Mouse (Mus musculus): ENCODE measurements around the gene Syt5. TPM values are rescaled to one million over a fixed set of nuclear protein-coding genes. Genes with fewer than 3 reads are reported as not detected.
A peak's percentile ranks its signal among the peaks of the same experiment; 100 is the strongest.

Gene Syt5
- polyA plus RNA-seq, 1 experiment from 2014 or later: 164 TPM

- ATAC-seq (replicated peaks): no peak
- no peak overlapping the region for H3K4me2 ChIP-seq (replicated peaks)
- H3K27me3 ChIP-seq: no peaks in the 10 kb centered on the region
- H3K36me3 ChIP-seq: no peaks in the 10 kb centered on the region
- no peak overlapping the region for H3K9ac ChIP-seq (replicated peaks)
- 68% methylated on average over 11 of the region's 11 CpGs for WGBS
- H3K27ac ChIP-seq (replicated peaks): no peak overlapping the region
- no peaks in the 10 kb centered on the region for H3K9me3 ChIP-seq
- no peak overlapping the region for H3K4me3 ChIP-seq
- H3K4me1 ChIP-seq: peaks cover 18% of the 10 kb centered on the region
Measured at GRCm38 (mm10) chr7:4504646-4505435, 42.5 kb downstream of the Syt5 start.

DNA sequence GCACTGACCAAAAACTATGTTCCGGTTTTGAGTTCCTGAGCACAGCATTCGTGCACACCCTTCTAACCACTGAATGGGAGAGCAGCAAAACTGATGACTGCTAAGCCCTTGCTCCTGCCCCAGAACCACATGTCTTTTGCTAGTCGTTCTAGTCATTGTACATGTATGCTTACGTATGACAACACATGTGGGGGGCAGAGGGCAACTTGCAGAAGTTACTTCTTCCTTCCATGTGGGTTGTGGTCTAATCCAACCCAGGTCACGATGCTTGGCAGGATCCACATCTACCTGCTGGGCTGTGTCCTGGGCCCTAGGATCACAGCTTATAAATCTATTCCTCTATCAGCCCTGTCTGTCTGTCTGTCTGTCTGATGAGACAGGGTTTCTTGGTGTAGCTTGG is 43.5 kb downstream of the Syt5 start:
- Histone ChIP-seq H3K27me3 (no peaks in the 10 kb centered on the region), H3K36me3 (no peaks in the 10 kb centered on the region), H3K9me3 (no peaks in the 10 kb centered on the region), H3K4me1 (peaks cover 26% of the 10 kb centered on the region), H3K27ac (replicated peaks) (no peak overlapping the region), H3K4me3 (no peak overlapping the region), H3K9ac (replicated peaks) (no peak overlapping the region), H3K4me2 (replicated peaks) (no peak overlapping the region)
- no peak for ATAC-seq (replicated peaks)
- WGBS: 86% methylated on average over 5 of the region's 5 CpGs

- no peak overlapping the region for H3K4me3 ChIP-seq
- ATAC-seq (replicated peaks): no peak
- 81% methylated on average over 4 of the region's 4 CpGs for WGBS
- peaks cover 33% of the 10 kb centered on the region for H3K4me1 ChIP-seq
- H3K4me2 ChIP-seq (replicated peaks): no peak overlapping the region
- H3K27ac ChIP-seq (replicated peaks): no peak overlapping the region
- no peaks in the 10 kb centered on the region for H3K9me3 ChIP-seq
- H3K9ac ChIP-seq (replicated peaks): no peak overlapping the region
- H3K27me3 ChIP-seq: no peaks in the 10 kb centered on the region
- no peaks in the 10 kb centered on the region for H3K36me3 ChIP-seq
Measured at GRCm38 (mm10) chr7:4503100-4503499, 44.2 kb downstream of the Syt5 start.

DNA sequence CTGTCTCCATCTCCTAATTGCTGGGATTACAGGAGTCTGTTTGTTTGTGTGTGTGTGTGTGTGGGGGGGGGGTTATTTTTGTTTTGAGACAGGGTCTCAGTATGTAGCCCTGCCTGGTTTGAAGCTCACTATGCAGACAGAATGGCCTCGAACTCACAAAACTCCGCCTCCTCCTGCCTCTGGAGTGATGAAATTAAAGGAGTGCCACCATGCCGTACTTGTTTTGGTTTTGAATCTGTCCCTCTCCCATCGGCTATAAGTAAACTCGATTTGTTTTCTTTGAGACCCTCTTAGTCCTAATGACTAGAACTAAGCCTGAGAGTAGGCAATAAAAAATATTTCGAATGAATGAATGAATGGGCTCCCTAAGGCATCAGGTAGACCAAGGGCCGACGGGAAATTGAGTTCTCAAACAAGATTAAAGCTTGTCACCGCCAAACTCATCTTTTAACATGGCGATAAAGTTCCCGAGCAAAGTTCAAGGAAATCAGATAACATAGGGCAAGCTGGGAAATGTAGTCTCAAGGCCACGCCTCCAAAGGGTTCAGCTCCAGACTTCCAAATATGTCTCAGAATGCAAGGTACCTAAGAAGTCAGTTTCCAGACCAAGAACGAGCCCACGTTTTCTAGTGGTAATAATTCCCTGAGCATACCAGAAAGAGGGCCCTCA is 44.8 kb downstream of the Syt5 start:
- Histone ChIP-seq H3K9ac (replicated peaks) (peak overlapping the region; percentile 77; the same call in 1 of the 2 replicates), H3K27me3 (no peaks in the 10 kb centered on the region), H3K9me3 (no peaks in the 10 kb centered on the region), H3K27ac (replicated peaks) (peak overlapping the region; percentile 91), H3K4me2 (replicated peaks) (peak overlapping the region; percentile 61), H3K4me1 (peaks cover 38% of the 10 kb centered on the region), H3K4me3 (peak overlapping the region; percentile 81), H3K36me3 (no peaks in the 10 kb centered on the region)
- peak; percentile 26 for ATAC-seq (replicated peaks)
- 8% methylated on average over 14 of the region's 14 CpGs for WGBS

- 1% methylated on average over 62 of the region's 62 CpGs for WGBS
- peaks cover 6% of the 10 kb centered on the region; the same call in 1 of the 2 replicates for H3K36me3 ChIP-seq
- peak within 1 kb of the TSS; percentile 91 for H3K27ac ChIP-seq (replicated peaks)
- H3K9me3 ChIP-seq: no peaks in the 10 kb centered on the region
- no peaks in the 10 kb centered on the region for H3K27me3 ChIP-seq
- peak; percentile 95 for ATAC-seq (replicated peaks)
- H3K4me3 ChIP-seq: peak within 1 kb of the TSS; percentile 81
- peak within 1 kb of the TSS; percentile 77 for H3K9ac ChIP-seq (replicated peaks)
- peak within 1 kb of the TSS; percentile 61 for H3K4me2 ChIP-seq (replicated peaks)
- H3K4me1 ChIP-seq: peaks cover 41% of the 10 kb centered on the region
Measured at GRCm38 (mm10) chr7:4501558-4502397, 45.6 kb downstream of the Syt5 start, which contains the start of gene Ppp1r12c. Ppp1r12c (minus strand) TSS chr7:4501680.

- Histone ChIP-seq H3K27ac (replicated peaks) (peak overlapping the region; percentile 91), H3K9me3 (no peaks in the 10 kb centered on the region), H3K36me3 (peaks cover 14% of the 10 kb centered on the region), H3K9ac (replicated peaks) (peak overlapping the region; percentile 77), H3K27me3 (no peaks in the 10 kb centered on the region), H3K4me2 (replicated peaks) (peak overlapping the region; percentile 61), H3K4me1 (peaks cover 41% of the 10 kb centered on the region), H3K4me3 (peak overlapping the region; percentile 81)
- WGBS: under 1% methylated on average over 52 of the region's 52 CpGs
- peak; percentile 53 for ATAC-seq (replicated peaks)
Measured at GRCm38 (mm10) chr7:4500892-4501471, 46.4 kb downstream of the Syt5 start.

- H3K9me3 ChIP-seq: no peaks in the 10 kb centered on the region
- peaks cover 41% of the 10 kb centered on the region for H3K4me1 ChIP-seq
- ATAC-seq (replicated peaks): no peak
- no peaks in the 10 kb centered on the region for H3K27me3 ChIP-seq
- H3K36me3 ChIP-seq: peaks cover 14% of the 10 kb centered on the region
- no peak overlapping the region for H3K27ac ChIP-seq (replicated peaks)
- WGBS: 93% methylated on average over 4 of the region's 4 CpGs
- H3K4me3 ChIP-seq: no peak overlapping the region
- no peak overlapping the region; the same call in 1 of the 2 replicates for H3K9ac ChIP-seq (replicated peaks)
- no peak overlapping the region for H3K4me2 ChIP-seq (replicated peaks)
Measured at GRCm38 (mm10) chr7:4499034-4499433, 48.3 kb downstream of the Syt5 start.

DNA sequence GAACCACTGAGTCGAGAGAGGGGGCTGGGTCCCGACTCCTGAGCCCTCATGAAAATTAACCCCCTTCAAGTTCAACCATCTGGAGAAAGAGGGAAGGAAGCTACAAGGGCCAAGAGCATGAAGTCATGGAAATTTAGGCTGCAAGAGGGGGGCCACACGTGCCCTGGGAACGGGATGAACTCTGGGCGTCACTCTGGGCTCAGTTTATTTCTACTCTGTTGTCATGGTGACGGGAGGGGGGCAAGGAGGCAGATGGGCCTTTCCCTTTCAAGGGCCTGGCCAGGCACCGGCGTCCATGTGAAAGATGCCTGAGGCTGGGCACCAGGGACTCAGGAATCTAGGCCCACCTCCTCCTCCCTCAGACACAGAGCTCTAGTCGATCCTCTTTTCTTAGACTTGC is 49.1 kb downstream of the Syt5 start:
- H3K27me3 ChIP-seq: no peaks in the 10 kb centered on the region
- 10% methylated on average over 9 of the region's 9 CpGs for WGBS
- ATAC-seq (replicated peaks): no peak
- H3K27ac ChIP-seq (replicated peaks): no peak overlapping the region
- peaks cover 41% of the 10 kb centered on the region for H3K4me1 ChIP-seq
- peak overlapping the region; percentile 3; the same call in 1 of the 2 replicates for H3K9ac ChIP-seq (replicated peaks)
- 0 out of 2 replicates have a peak overlapping the region, but pooled peaks have one; percentile 7 for H3K4me2 ChIP-seq (replicated peaks)
- H3K4me3 ChIP-seq: no peak overlapping the region
- H3K36me3 ChIP-seq: peaks cover 14% of the 10 kb centered on the region
- no peaks in the 10 kb centered on the region for H3K9me3 ChIP-seq

DNA sequence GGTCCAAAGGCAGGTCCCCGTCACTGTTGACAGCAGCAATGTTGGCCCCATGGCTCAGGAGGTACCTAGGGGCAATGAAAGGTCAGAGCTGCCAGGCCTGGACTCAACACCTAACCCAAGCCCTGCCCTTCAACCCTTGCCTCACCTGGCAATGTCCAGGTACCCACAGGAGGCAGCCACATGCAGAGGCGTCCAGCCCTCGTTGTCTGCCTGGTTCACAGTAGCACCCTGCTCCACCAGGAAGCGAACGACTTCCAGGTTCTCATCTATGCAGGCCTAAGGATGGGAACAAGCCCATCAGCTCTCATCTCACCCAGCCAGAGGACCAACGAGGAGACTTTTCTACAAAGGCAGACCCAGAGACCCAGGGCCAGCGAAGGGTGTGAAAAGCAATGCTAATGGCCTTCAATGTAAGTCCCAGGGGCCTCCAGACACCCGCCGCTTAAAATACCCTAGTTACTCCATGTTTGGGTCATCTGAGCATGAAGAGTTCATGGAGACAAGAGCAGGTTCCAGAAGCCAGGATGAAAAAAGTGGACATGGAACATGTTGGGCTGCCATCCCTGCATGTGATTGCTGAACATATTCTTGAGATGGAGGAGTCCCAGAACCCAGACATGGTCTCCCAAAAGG is 50.0 kb downstream of the Syt5 start:
- Histone ChIP-seq H3K4me2 (replicated peaks) (no peak overlapping the region), H3K36me3 (peaks cover 14% of the 10 kb centered on the region), H3K9ac (replicated peaks) (no peak overlapping the region), H3K27me3 (no peaks in the 10 kb centered on the region), H3K27ac (replicated peaks) (no peak overlapping the region), H3K9me3 (no peaks in the 10 kb centered on the region), H3K4me3 (no peak overlapping the region), H3K4me1 (peaks cover 38% of the 10 kb centered on the region)
- ATAC-seq (replicated peaks): no peak
- WGBS: 90% methylated on average over 9 of the region's 9 CpGs

GRCm38 (mm10) chr7:4496468-4496867 is 50.9 kb downstream of the Syt5 start:
- Histone ChIP-seq H3K9me3 (no peaks in the 10 kb centered on the region), H3K27ac (replicated peaks) (no peak overlapping the region), H3K4me2 (replicated peaks) (no peak overlapping the region), H3K36me3 (peaks cover 14% of the 10 kb centered on the region), H3K4me3 (no peak overlapping the region), H3K4me1 (peaks cover 35% of the 10 kb centered on the region), H3K27me3 (no peaks in the 10 kb centered on the region), H3K9ac (replicated peaks) (no peak overlapping the region)
- 91% methylated on average over 3 of the region's 3 CpGs for WGBS
- ATAC-seq (replicated peaks): no peak

DNA sequence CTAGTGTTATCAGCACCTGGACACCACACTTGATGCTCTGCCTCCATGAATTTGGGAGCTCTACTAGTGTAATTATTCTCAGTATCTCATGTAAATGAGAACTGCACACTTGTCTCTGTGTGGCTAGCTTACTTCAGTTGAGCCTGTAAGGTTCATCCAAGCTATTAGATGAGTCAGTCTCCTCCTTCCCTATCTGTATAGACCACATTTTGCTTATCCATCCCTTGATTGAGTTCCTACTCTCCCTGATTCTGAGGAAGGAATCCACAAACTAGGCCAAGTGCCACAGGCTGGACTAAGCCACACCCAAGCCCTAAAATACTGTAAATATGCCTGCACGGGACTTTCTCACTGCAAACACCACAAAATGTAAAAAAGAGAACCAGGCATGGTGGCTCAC is 53.4 kb downstream of the Syt5 start:
- no peak for ATAC-seq (replicated peaks)
- Histone ChIP-seq H3K4me3 (no peak overlapping the region), H3K36me3 (peaks cover 23% of the 10 kb centered on the region), H3K9me3 (no peaks in the 10 kb centered on the region), H3K4me1 (peaks cover 16% of the 10 kb centered on the region), H3K4me2 (replicated peaks) (no peak overlapping the region), H3K27ac (replicated peaks) (no peak overlapping the region), H3K9ac (replicated peaks) (no peak overlapping the region), H3K27me3 (no peaks in the 10 kb centered on the region)
- 90% methylated on average over 1 of the region's 1 CpGs for WGBS
